Mouse (Mus musculus) hindbrain, embryonic 11.5 days (tissue): ENCODE measurements around the gene Pld6. TPM values are rescaled to one million over a fixed set of nuclear protein-coding genes. Genes with fewer than 3 reads are reported as not detected.

Experiments
- ATAC-seq: fragments of 200-750 bp; cut with Nextera tagmentation; 2 replicates; pipeline ENCODE4 v1.8.0; 2017; ENCODE audit warnings: mild to moderate bottlenecking, moderate TSS enrichment, moderate library complexity; ENCODE audit not compliant: low FRiP score
- DNase-seq: peaks from one replicate; pipeline ENCODE4 v3.0.0-alpha.2; 2015; ENCODE audit warnings: low spot score
- H3K27ac ChIP-seq: fragments of 300-500 bp; sonication (generic); 2 replicates; pipeline ENCODE4 v1.5.1; 2014; ENCODE audit warnings: mild to moderate bottlenecking, low read depth, low read length
- H3K27me3 ChIP-seq: fragments of 300-500 bp; sonication (generic); 2 replicates; pipeline ENCODE4 v1.6.1; 2014; ENCODE audit warnings: mild to moderate bottlenecking, low read length, moderate library complexity, mixed read lengths; ENCODE audit not compliant: control insufficient read depth, insufficient read depth
- H3K36me3 ChIP-seq: fragments of 300-500 bp; sonication (generic); 2 replicates; pipeline ENCODE4 v1.6.1; 2014; ENCODE audit warnings: mild to moderate bottlenecking, low read length, moderate library complexity, mixed read lengths; ENCODE audit not compliant: control insufficient read depth, insufficient read depth
- H3K4me1 ChIP-seq: fragments of 300-500 bp; sonication (generic); replicated peaks from 2 replicates; pipeline ENCODE4 v1.6.1; 2014; ENCODE audit warnings: low read length, mixed read lengths; ENCODE audit not compliant: control insufficient read depth, insufficient read depth
- H3K4me2 ChIP-seq: fragments of 300-500 bp; sonication (generic); replicated peaks from 2 replicates; pipeline ENCODE4 v1.6.1; 2014; ENCODE audit warnings: mild to moderate bottlenecking, low read depth, low read length
- H3K4me3 ChIP-seq: fragments of 300-500 bp; sonication (generic); 2 replicates; pipeline ENCODE4 v1.5.1; 2014; ENCODE audit warnings: low read depth, low read length
- H3K9ac ChIP-seq: fragments of 300-500 bp; sonication (generic); 2 replicates; pipeline ENCODE4 v1.6.1; 2014; ENCODE audit warnings: low read depth, low read length
- H3K9me3 ChIP-seq: fragments of 300-500 bp; sonication (generic); 2 replicates; pipeline ENCODE4 v1.6.1; 2016; ENCODE audit warnings: low read length; ENCODE audit not compliant: control insufficient read depth
- WGBS: fragments of 180-500 bp; shearing (Covaris S2); extraction: QIAGEN DNeasy Blood & Tissue Kit; methylation state at CpG from one replicate; pipeline ENCODE4 v1.1.7; 2014; 5-methylcytosine and 5-hydroxymethylcytosine counted together
- polyA plus RNA-seq: library from polyadenylated mRNA; unstranded; fragments of >200 nt; fragmentation: Nextera tagmentation; extraction: Ambion mirVana; gene quantifications from 2 replicates; pipeline ENCODE4 v1.2.1, GENCODE M21; 2014

Gene Pld6
- polyA plus RNA-seq, 1 experiment from 2014 or later, result 0.31 TPM

DNA sequence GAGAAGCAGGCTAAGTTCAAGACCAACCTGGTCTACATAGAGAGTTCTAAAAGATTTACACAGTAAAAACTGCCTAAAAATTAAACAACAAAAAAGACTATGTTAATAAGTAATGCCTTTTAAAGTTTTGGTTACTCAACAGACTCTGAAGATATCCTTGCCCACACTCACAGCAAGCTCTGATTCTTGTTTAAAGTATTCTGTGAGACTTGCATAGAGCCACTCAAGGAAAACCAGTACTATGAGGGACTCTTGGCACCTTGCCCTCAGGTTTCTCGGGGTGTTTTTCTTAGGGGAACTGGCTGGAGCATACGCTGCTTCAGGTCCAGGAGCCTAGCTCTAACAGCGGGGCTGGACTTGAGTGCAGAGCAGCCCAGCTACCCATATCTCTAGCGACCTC lies 8.0 kb downstream of the Pld6 start:
- Histone ChIP-seq H3K4me2 (no peak overlapping the region), H3K4me1 (no peaks in the 10 kb centered on the region), H3K36me3 (no peaks in the 10 kb centered on the region), H3K9ac (no peak overlapping the region), H3K4me3 (no peak overlapping the region), H3K9me3 (no peaks in the 10 kb centered on the region), H3K27ac (no peak overlapping the region), H3K27me3 (no peaks in the 10 kb centered on the region)
- 90% methylated on average over 4 of the region's 4 CpGs for whole genome bisulfite sequencing
- no peak for DNase-seq
- ATAC-seq, result no peak

DNA sequence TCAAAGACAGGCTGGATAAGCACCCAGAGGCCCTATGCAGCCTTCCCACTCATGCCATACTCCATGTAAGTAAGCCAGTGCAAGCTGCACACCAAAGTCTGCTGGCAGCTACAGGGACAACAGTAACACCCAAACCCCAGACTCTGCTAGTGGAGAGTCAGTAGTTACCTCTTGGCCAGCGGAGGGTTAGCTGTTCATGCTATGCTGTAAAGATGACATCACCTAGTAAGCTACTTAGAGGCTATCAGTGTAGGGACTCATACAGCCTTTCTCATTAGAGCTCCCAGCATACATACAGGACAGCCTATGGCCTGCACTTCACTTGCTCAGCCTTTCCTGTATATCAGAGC lies 8.6 kb downstream of the Pld6 start:
- no peak overlapping the region for H3K9ac ChIP-seq
- no peaks in the 10 kb centered on the region for H3K4me1 ChIP-seq
- DNase-seq (no peak), ATAC-seq (no peak)
- H3K9me3 ChIP-seq, result no peaks in the 10 kb centered on the region
- 74% methylated on average over 1 of the region's 1 CpGs for WGBS
- H3K27me3 ChIP-seq, result no peaks in the 10 kb centered on the region
- H3K36me3 ChIP-seq, result 0 out of 2 replicates have a peak, but pooled peaks cover 3% of the 10 kb centered on the region
- no peak overlapping the region for H3K4me2 ChIP-seq
- H3K27ac ChIP-seq, result no peak overlapping the region
- no peak overlapping the region for H3K4me3 ChIP-seq

DNA sequence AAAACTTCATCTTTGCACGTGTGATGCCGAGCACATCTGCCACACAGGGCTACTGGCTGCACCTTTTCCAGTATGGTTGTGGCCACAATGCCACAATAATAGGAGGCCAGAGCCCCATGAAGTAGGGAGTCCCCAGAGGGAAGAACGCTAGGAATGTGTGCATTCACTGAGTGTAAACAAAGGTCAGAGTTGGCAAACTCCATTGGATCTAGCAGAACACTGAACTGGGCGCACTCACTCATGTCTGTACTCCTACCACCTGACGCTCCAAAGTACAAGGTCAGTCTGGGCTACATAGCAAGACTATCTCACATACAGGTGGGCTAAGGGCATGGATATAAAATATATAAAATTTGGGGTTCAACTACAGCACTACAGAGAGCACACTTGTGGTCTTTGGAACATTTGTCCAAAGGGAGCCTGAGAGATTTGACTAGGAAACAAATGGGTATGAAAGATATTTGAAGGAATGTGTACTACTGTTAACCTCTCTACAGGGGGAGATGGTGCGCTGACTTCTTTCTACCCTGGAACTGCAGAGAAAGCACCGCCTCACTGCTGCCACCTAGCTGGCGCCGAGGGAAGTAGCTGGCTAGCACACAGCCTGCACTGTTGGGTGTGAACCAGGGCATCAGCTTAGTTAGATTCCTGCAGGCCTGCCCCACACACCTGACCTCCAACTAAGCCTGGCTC lies 9.1 kb downstream of the Pld6 start:
- Histone ChIP-seq H3K4me3 (no peak overlapping the region), H3K4me2 (no peak overlapping the region), H3K9ac (no peak overlapping the region), H3K27me3 (no peaks in the 10 kb centered on the region), H3K27ac (no peak overlapping the region), H3K9me3 (no peaks in the 10 kb centered on the region), H3K4me1 (no peaks in the 10 kb centered on the region), H3K36me3 (0 out of 2 replicates have a peak, but pooled peaks cover 3% of the 10 kb centered on the region)
- 56% methylated on average over 9 of the region's 9 CpGs for WGBS
- peak; percentile 78 for DNase-seq
- ATAC-seq, result no peak

DNA sequence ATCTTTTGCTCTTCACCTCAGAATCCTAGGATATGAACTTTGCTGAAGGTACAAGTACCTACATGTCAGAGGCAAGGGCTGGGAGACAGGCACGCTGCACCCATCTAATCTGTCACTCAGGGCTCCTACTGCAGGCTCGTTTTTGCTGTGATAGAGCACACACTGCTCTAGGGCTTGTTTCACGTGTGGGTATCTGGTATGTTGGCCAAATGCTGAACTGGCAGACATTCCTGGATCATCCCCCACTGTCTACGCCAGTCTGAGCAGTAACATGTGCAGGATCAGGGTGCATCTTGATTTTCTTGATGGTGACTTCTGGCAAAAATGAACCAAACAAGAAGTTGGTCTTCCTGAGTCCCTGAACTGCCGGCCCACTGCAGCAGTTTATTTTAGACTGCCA lies 10.2 kb downstream of the Pld6 start:
- no peaks in the 10 kb centered on the region for H3K4me1 ChIP-seq
- ATAC-seq (no peak), DNase-seq (no peak)
- H3K9me3 ChIP-seq, result no peaks in the 10 kb centered on the region
- no peak overlapping the region for H3K4me2 ChIP-seq
- H3K27me3 ChIP-seq, result no peaks in the 10 kb centered on the region
- WGBS, result 90% methylated on average over 5 of the region's 5 CpGs
- H3K27ac ChIP-seq, result no peak overlapping the region
- no peak overlapping the region for H3K4me3 ChIP-seq
- H3K9ac ChIP-seq, result no peak overlapping the region
- H3K36me3 ChIP-seq, result 0 out of 2 replicates have a peak, but pooled peaks cover 4% of the 10 kb centered on the region

DNA sequence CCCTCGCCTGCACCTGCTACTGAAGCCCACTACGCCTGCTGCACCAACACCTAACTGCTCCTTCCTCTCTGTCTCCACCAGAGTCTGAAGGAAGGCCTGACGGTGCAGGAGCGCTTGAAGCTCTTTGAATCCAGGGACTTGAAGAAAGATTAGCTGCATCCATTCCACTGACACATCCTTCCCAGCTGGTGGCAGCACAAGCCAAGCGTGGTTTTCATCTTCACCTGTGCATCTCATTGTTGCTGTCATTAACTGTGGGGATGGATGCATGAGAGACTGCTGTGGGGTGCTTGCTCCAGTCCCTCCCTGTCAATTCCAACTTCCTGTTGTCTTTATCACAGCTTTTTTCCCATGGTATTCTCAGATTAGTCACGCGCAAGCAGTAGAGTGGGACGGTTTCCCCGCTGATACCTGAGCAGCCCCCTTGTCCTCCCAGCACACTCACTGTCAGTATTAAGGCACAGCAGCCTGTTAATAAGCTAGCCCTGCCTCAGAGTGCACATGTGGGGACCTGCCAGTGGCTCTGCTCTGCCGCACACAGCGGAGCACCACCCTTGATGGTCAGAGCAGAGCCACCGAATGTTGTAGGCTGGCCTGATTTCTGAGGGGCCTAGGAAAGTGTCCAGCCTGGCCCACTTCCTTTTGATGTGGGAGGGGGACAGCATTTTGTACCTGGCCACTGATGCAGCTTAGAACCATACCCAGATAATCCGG lies 11.9 kb downstream of the Pld6 start:
- no peak overlapping the region for H3K4me3 ChIP-seq
- ATAC-seq (no peak), DNase-seq (no peak)
- no peaks in the 10 kb centered on the region for H3K4me1 ChIP-seq
- H3K9me3 ChIP-seq, result no peaks in the 10 kb centered on the region
- H3K4me2 ChIP-seq, result no peak overlapping the region
- H3K27ac ChIP-seq, result no peak overlapping the region
- peaks cover 13% of the 10 kb centered on the region; the same call in 1 of the 2 replicates for H3K36me3 ChIP-seq
- WGBS, result 89% methylated on average over 13 of the region's 13 CpGs
- no peaks in the 10 kb centered on the region for H3K27me3 ChIP-seq
- no peak overlapping the region for H3K9ac ChIP-seq

DNA sequence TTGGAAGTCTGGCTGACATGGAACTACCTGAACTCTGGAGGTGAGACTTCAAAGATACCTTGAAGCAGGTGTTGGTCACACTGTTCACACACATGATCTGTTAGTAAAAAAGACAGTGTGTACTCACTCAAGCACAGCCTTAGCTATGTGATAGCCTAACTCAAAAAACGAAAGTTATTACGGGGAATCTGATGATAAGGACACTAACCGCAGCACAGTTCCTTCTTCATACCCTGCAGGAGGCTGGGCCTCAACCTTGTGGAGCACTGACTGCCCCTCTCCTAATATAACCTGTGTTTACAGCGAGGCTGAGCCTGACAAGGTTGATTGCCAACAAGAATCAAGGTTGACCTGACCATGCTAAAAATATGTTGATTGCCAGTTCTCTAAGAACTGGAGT lies 12.9 kb downstream of the Pld6 start:
- Histone ChIP-seq H3K9ac (no peak overlapping the region), H3K4me1 (no peaks in the 10 kb centered on the region), H3K9me3 (no peaks in the 10 kb centered on the region), H3K4me3 (no peak overlapping the region), H3K27me3 (no peaks in the 10 kb centered on the region), H3K27ac (no peak overlapping the region), H3K36me3 (peaks cover 20% of the 10 kb centered on the region; the same call in 1 of the 2 replicates), H3K4me2 (no peak overlapping the region)
- ATAC-seq (no peak), DNase-seq (no peak)
- WGBS, result 93% methylated on average over 4 of the region's 4 CpGs

DNA sequence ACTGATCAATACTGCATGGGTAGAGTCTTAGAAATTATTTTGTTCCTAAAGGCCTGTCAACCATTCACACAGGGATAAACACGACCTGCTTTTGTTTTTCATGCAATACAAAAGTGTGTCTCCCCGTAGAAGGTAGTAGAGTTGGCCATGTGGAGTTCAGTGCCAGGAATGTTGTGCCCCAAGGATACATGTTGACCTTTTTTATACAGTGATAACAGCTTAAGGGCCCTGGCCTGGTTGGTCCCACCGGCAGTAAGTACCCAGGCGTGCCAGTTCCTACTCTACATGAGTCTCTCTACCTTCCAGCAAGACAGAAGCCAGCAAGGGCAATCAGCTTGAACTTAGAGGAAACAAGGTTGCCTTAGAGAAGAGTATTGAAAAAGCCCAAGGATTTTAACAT lies 14.5 kb downstream of the Pld6 start:
- Histone ChIP-seq H3K9ac (no peak overlapping the region), H3K9me3 (no peaks in the 10 kb centered on the region), H3K27ac (no peak overlapping the region), H3K4me1 (no peaks in the 10 kb centered on the region), H3K27me3 (no peaks in the 10 kb centered on the region), H3K36me3 (peaks cover 20% of the 10 kb centered on the region; the same call in 1 of the 2 replicates), H3K4me3 (no peak overlapping the region), H3K4me2 (no peak overlapping the region)
- ATAC-seq (no peak), DNase-seq (no peak)
- WGBS, result 93% methylated on average over 4 of the region's 4 CpGs

DNA sequence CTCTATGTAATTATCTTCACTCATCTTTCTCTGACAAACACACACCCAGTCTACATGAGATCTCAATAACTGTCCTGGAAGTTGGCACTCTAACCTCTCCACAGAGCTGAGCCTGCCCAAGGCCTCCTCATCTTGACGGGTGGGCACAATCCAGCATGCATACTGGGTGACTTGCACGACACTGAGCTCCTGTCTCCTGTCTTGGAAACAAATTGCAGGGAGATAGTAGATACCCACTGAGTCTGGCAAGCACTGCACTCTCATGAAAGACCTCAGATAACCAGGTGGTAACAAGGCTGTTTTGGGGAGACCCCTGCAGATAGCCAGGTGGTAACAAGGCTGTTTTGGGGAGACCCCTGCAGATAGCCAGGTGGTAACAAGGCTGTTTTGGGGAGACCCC lies 15.2 kb downstream of the Pld6 start:
- Histone ChIP-seq H3K4me3 (no peak overlapping the region), H3K27ac (no peak overlapping the region), H3K9ac (no peak overlapping the region), H3K4me2 (no peak overlapping the region), H3K9me3 (no peaks in the 10 kb centered on the region), H3K36me3 (peaks cover 23% of the 10 kb centered on the region; the same call in 1 of the 2 replicates), H3K4me1 (no peaks in the 10 kb centered on the region), H3K27me3 (no peaks in the 10 kb centered on the region)
- ATAC-seq (no peak), DNase-seq (no peak)
- 88% methylated on average over 2 of the region's 2 CpGs for WGBS

DNA sequence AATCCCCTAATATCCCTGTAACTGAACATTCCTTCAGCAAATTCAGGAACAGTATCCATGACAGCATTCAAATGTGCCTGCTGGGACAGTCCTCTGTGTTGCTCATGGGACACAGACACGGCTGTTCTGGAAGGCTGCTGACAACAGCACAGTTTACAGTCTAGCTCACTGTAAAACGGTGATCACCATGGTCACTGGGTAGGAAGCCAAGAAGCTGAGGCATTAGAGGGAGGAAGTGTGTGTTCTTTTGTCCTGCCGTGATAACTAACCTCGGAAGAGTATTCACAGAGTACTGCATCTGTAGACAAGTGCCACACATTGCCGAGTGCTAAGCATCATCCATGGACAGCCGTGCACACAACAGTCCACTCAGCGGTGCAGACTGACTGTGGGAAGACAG lies 16.7 kb downstream of the Pld6 start:
- Histone ChIP-seq H3K9me3 (no peaks in the 10 kb centered on the region), H3K4me3 (no peak overlapping the region), H3K27ac (no peak overlapping the region), H3K4me2 (no peak overlapping the region), H3K36me3 (peaks cover 27% of the 10 kb centered on the region; the same call in 1 of the 2 replicates), H3K9ac (no peak overlapping the region), H3K4me1 (no peaks in the 10 kb centered on the region), H3K27me3 (no peaks in the 10 kb centered on the region)
- ATAC-seq (no peak), DNase-seq (no peak)
- 93% methylated on average over 7 of the region's 7 CpGs for WGBS
